Mouse (Mus musculus): ENCODE measurements around the gene Bcas3.
A peak's percentile ranks its signal among the peaks of the same experiment; 100 is the strongest.

The Bcas3 gene

DNA sequence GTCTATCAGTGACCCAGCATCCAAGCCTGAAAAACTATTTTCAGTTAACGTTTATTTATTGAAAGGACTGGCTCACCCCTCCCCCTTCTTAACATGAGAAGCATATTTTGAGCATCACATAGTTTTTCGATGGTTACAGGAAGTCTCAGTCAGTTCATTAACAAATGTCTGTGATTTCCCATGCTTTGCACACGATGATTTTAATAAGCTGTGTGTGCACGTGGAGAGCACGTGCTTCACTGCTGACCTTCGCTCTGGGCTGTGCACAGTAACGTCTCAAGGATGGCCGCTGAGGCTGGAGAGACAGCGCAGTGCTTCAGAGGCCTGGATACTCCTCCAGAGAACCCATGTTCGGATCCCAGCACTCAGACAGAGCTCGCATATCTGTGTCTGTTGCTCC is 454.4 kb downstream of the Bcas3 start:
- DNase-seq: no peak

DNA sequence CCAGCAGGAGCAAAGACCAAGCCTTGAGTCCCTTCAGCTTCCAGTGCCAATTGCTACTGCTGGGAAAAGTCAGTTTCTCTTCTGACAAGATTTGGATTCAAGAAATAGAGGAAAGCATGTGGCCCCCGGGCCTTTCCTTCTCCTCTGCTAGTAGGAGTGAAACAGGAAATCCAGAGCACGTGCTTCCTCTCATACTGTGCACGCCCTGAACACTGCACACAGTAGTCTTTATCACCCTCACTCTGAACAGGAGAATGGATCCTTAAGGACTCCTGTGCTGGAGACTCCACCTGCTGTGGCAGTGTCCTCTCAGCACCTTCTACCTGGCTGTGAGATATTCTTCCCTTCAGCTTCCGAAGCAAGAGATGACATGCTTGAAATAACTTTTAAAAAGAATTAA is 458.3 kb downstream of the Bcas3 start:
- DNase-seq: no peak

DNA sequence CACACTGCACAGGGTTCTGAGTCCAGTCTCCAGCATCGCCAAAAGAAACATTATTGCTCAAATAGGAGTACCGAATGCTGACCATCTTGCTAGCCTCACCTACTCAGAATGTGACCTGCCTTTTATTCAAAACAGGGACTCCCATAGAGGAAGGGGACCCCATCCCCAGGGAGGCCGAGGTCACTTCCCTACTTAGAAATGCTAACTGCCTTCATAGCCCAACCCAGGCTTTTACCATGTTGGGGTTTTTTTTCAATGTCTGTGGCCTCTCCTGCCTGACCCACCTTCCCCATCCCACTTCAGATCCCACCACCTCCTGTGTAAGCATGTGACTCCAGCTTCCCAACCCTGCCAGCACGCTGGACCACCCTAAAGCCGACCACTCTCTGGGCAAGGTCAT is 458.7 kb downstream of the Bcas3 start:
- DNase-seq: no peak

DNA sequence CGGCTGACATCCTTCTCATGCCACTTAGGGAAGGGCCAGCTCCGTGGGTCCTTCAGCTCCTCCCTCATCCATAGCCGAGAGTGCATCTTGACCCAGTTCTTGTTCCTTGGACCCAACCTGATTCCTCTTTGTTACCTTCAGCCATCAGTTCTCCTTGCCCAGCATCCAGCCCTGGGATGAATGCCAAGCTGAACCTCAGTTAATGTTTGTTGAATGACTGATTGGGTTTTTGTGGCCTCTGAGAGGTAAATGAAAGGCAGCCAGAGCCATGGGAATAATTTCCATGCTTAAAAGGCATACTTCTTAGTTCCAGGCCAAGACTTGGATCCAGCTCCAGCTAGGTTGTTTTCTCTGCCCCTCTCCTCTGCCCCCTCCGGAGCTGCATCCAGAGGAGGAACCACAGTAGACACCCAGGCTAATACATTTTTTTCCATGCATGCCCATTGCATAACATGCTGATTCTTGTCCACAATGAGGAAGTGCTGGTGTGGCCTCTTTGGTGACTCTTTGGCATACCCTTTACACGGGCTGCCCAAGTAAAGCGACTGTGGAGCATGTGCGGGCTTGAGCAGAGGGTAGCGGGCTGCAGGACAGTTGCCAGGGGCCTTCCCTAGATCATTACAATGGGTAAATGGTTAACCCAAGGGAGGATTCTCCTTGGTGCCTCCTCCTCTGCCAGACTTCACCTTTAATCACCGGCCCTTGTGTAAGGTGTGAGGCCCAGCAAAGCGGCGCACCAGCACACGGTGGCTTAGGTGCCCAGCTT is 459.4 kb downstream of the Bcas3 start:
- DNase-seq: no peak

DNA sequence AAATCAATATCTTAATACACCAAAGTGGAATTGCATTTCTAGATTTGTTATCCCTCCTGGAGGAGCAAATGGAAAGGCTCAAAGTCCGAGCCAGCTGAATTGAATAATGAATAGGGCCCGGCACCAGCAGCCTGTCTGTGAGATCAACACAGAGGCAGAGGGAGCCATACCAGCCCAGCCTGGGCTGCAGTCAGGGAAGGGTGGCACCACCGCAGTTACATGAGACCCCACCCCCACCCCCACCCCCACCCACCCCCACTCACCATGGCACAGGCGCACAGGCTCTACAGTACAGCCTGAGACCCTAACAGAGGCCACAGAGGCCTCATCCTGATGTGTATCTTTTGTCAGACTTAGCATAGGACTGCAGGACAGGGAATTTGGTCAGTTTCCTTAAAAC is 461.7 kb downstream of the Bcas3 start:
- DNase-seq: no peak

DNA sequence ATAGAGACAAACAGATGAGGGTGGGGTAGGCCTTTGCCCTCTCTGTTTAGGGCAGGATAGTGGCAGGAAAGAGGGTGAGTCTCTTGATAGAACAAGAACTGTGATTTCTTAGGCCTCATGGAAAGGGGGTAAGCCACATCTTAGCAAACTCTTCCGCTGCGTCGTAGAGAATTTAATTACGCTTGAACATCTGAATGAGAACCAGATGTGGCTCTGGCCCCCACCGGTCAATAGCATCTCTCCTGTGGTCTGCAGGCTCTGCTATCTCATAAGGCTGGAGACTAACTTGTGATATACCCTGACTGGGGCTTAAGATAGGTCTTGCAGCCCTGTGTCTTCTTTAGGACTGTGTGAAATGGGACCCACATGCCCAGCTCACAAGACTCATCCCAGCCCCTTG is 463.5 kb downstream of the Bcas3 start:
- DNase-seq: no peak

DNA sequence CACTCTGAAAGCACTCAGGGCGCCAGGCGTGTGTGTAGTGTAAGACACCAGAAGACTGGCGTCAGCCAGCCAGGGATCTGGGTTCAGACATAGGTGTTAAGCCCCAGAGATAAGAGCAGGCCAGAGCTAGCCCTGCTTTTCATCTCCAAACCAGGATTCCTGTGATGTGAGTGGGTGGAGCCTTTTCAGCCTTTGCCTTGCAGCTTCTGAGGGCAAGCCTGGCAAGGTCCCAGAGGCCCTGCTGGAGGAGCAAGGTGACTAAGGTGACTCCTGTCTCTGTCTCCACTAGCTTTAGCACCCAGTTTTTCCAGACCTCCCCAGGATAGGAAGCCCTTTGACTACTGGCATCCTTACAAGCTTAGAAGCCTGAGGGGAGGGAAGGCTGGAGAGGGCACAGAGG is 465.4 kb downstream of the Bcas3 start:
- DNase-seq: no peak

DNA sequence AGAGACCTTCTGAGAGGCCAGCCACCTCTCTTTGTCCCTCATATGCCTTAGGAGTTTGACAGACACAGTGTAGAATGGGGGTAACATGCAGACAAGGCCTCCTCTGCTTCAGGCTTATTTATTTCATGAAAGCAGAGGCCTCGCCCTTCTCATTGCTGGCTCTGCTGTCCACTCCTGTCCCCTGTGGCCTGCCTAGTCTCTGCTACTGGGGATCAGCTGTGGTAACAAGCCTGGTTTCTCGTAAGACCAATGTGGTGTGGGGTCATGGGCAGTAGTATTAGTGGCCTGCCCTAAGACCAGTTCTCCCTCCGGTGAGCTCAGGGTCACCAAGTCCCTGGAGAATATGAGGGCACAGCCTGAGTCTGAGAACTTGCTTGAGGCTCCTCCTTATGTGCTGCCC is 468.0 kb downstream of the Bcas3 start:
- no peak for DNase-seq

DNA sequence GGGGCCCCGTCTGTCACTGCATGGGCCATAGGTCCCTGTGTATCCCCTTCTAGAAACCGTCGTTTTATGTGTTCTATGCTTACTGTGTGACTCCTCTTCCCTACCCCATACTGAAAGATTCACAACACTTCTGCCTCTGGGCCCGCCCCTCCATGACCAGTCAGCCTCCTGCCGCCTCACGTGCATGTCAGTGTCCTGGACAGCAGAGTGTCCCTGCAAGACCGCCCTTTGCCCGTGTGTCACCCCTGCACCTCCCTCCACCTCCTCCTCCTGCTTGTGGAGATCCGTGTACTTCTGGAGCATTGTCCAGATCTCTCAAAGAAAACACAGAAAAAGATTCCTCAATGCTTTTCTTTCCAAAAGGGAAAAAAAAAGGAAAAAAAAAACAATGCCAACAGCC is 468.7 kb downstream of the Bcas3 start:
- no peak for DNase-seq

DNA sequence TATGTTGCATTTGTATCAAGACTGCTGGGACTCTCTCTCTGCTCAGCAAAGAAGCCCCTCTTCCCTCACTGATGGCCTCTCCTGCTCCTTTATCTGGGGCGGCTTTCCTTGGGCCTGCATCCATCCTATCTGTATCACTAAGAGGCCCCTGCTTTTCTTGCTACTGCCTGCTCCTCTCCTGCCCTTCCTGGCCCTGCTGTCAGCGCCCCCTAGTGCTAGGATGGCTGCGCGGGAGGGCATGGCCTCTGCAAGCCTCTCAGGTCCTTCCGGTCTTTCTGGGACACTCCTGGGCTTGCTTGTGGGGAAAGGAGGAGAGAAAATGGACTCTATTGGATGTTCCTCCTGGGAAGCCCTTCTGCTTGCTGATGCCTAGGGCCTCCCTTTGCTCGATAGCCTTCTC is 470.2 kb downstream of the Bcas3 start:
- DNase-seq: peak; percentile 51 to 62

DNA sequence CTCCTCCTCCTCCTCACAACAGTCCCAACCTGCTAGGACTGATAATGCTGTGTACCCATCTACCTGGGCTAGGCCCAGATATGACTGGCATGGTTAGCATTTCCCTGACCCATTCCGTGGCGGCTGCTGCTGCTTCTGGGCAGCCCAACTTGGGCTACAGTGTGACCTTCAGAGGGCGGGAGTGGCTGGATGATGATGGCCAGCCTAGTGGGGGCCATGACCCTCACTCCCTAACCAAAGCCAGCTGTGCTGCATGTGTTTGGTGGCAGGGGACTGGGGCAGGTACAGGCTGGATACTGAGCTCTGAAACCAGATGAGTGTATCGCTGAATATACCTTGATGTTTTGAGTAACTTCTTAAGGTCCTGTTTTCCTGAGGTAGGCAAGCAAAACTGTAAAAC is 470.8 kb downstream of the Bcas3 start:
- DNase-seq: no peak

DNA sequence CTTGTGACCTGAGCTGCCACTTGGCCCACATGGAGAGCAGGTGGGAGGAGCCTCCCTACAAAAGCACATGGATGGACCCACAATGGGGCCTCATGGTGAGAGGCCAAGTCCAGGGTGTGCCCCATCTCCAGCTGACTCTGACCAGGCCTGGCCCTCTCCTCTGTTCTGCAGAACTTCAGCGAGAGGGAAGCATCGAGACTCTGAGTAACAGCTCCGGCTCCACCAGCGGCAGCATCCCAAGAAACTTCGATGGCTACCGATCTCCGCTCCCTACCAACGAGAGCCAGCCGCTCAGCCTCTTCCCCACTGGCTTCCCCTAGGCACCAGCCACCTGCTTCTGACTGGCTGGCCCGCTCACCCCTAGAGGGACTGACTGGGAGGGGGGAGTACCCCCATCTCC is 472.1 kb downstream of the Bcas3 start:
- DNase-seq: no peak

DNA sequence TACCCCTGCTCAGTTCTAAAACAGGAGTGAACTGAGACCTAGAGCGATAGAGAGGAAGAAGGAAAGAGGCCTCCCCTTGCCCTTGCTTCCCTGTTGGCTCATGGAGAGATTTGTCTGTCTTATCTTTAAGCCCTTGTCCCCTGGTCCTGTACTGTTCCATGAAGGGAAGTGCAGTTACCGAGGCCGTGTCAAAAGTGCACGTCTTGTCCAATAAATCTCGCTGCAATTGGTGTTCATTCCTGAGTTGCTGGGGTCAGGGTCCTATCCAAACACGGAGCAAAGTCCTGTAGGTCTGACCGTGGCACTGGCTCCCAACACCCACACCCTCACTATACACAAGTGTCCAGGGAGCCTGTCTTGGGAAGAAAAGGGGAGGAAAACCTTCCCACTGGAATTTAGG is 472.9 kb downstream of the Bcas3 start:
- DNase-seq: no peak

DNA sequence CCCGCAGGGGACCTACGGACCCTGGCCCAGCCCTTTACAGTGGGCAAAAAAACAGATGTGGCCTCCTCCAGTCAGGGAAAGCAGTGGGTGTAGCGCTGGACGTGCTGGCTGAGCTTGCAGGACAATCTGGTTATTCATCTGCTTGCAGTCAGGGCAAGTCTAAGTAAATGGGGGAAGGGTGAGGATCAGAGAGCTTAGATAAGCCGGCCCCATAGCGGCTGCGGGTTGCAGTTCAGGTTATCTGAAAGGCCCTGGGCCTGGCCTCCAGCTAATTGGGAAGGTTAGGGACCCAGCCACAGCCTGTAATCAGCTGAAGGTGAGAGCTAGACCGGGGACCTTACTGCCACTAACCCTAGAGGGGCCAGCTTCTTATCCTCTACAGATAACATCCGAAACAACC is 474.4 kb downstream of the Bcas3 start:
- no peak for DNase-seq

DNA sequence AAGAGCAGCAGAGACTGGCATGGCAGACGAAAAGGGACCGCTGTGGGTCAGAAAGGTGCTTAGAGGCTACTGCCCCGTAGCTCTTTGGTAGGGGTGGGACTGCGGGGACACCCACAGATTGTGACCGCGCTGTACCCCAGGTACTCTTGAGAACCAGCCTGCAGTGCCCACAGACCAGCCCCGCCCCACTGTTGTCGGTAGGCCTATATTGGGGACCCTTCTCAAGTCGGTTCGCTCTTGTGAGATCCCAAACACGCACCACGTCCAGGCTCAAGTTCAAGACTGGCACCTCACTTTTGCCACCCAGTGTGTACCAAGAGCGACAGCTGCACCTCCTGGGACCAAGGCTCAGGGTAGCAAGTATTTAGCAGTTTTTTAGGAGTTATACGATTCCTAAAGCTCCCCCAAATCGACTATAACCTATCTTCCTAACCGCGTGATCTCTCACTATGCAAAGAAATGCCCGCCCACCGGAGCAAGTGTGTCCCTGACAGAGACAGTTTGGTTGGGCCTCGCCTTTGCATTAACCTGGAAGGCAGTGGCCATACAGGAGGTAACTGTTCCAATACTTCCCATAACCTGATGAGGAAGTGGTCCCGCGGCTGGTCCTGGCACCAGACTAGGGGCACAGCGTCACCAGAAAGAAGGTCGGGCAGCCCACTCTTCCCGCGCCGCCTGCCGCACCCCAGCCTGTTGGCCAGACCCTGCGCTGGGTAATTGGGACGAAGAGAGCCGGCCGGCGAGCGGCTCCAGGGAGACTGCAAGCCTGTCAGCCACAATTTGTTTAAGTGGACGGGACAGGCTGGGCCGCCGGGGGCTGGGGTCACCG is 475.9 kb downstream of the Bcas3 start:
- DNase-seq: no peak

DNA sequence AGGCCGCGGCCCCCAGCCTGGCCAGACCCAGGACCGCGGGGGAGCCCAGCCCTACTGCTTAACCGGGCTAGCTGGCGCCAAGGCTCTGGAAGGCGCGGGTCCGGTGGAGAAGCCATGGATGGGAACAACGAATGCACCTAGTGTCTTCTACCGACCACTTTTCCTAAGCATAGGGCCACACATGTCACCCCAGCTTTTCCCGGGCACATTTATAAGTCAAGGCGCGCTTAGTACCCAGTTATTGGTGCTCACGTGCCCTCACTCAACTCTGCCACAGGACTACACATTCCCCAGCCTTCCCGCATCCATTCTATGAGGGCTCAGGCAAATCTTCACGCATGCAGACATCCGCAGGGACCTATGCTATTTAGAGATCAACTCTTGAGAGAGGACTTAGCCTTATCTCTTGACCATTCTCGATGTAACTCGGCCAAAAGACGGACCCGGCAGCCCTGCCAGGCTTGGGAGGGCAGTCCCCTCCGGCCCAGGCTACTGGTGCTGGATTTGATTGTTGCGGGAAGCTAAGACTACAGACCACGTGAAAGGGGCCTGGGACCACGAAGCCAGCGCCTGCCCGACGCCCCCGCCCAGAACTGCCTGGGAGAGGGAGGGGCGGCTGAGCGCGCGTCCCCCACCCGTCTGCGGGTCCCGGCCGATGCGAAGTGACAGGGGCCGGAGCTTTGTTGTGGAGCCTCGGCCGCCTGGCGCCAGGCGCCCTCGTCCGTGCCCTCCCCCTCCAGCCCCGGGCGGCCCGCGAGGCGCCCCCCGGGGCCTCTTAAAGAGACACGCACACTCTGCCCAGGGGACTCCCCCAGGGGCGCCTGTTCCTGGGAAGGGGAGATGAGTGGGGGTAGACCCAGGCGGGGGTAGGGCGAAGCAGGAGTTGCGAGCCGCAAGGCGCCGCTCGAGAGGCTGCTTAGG is 476.8 kb downstream of the Bcas3 start:
- no peak for DNase-seq

DNA sequence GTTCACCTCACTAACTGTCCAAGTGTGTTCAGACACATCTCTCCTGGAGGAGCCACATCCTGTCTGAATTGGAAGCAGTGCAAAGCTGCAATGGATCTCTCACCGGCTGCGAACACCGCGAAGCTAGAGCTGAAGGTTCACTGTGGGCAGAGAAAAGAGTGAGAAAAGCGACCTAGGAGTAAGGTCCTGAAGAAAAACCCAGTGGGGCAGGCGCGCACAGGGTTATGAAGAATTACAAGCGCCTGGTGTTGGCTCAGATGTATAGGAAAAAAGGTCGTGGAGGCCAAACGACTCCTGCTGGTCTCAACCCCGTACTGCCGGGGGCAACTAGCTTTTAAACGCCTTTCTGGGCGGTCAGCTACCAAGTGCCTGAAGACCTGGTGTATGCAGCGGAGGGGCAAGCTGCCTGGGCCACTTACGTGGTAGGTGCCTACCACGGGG is 478.0 kb downstream of the Bcas3 start:
- no peak for DNase-seq

DNA sequence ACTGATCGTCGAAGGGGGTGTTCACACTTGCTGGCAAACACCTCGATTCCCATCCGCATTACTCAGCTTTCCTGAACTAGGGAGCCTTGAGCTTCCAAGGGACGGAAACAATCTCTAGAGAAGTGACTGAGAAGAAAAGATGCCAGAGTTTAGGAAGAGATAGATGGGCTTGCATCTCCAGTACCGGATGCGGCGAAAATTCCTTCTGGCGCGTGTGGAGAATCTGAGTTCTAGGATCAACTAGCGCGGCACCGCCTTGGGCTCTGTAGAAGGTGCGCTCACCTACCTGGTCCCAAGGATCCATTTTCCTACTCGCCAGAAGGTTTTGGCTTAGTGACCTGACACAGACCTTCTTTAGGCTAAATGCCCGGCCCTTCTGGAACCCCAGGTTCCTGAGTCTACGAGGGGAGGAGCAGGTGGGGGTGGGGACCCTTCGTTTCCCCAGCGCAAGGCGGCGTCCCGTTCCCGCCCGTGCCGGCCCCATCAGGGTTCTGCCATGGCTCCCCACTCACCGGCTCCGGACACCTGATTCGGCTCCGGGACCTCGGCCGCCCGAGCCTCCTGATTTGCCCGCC is 478.8 kb downstream of the Bcas3 start:
- no peak for DNase-seq

DNA sequence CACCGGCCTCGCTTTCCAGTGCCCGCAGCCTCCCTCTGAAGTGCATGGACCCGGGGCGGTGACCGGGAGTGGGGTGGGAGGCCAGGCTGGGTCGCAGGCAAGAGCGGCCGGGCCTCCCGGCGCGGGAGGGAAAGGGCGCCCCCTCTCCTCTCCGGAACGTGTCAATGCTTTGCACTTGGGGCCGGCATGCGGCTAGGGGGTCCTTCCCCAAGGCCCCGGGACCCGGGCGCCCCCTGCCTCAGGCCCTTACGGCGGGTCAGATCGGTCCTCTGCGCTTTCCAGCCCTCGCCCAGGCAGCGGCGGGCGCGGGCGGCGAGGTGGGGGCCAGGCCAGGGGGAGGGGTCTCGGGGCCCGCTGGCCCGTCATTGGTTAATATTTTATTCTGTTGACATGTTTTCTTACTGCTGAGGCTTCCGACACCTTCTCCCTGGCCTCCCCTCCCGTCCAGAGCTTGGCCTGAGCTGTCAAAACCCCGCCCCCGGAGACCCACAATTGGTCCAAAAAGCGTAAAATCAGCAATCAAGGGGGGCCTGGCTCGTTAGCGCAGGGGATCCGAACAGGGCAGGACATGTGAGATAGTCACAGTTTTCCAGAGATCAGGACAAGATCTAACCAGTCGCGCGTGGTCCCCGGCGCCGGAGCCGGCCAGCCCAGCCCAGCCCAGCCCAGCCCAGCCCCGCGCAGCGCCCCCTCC is 479.4 kb downstream of the Bcas3 start, which contains the start of gene Tbx2:
Gene Tbx2, plus strand, starts transcription at position 321 of the 694 bp plus-strand sequence.
- DNase-seq: no peak

DNA sequence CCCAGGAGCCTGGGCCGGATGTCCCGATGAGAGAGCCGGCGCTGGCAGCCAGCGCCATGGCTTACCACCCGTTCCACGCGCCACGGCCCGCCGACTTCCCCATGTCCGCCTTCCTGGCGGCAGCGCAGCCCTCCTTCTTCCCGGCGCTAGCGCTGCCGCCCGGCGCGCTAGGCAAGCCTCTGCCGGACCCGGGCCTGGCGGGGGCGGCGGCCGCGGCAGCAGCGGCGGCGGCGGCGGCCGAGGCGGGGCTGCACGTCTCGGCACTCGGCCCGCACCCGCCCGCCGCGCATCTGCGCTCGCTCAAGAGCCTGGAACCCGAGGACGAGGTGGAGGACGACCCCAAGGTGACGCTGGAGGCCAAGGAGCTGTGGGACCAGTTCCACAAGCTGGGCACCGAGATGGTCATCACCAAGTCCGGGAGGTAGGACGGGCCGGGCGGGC is 480.1 kb downstream of the Bcas3 start:
- no peak for DNase-seq

DNA sequence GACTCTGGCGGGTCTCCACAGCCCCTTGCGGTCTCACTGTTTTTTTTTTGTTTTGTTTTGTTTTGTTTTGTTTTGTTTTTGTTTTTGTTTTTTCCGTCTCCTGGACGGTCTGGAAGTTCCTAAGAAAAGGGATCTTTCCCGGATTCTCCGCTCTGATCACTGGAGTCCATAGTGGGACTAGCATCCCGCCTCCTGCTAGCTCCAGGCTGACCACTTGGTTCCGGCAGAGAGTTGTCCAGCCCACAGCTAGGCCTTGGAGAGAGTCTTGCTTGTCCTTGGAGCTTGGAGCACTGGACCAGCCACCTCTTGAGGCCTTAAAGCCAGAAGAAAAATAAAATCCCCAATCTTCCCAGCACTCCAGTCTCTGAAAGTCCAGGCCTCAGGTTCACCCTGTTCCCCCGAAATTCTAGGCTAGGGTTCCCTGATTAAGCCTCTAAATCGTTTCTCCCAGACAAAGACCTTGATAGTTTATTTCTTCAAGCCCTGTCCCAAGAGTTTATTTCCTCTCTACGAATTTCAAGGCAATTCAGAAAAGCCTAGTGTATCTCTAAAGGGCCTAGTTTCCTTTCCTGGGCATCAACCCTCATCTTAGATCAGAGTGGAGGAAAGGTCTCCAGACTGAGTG is 480.9 kb downstream of the Bcas3 start:
- DNase-seq: peak in 1 of 2 experiments; percentile 43

All from cerebellum, postnatal 36 days (tissue).